In the genomic region with DNA sequence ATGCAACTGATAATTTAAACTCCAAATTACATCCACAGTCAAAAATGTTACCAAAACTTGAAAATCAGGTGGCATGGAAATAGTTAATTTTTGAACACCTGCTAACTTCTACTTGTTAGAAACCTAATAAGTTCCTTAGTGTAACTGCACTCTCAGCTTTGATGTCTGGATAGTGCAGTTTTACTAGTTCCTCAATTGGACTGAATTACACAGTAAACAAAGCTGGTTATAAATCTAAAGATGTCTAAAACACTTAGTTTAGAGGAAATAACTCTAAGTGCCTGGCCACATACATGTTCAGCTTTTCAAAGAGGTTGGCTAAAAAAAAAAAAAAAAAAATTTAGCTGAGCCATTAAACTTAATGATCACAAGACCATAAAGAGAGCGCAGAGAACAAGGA, we compare ENCODE assay signal across 20 mouse cellular contexts.
"Had no signal": no experiment of that assay in that cellular context is flagged by ENCODE, and none has a peak within 500 bp of the region (broad histone marks: within the 10 kb centered on the region; RNA-seq: fewer than 3 reads in every experiment).

No protein-coding gene starts in this region.

- H3K27me3 ChIP-seq: intestine, embryonic 15.5 days; limb, embryonic 12.5 days; limb, embryonic 15.5 days; midbrain, embryonic 12.5 days; midbrain, embryonic 15.5 days; stomach, embryonic 15.5 days had no signal

- H3K4me1 ChIP-seq: intestine, embryonic 15.5 days; limb, embryonic 15.5 days; midbrain, embryonic 12.5 days; stomach, embryonic 15.5 days had no signal

- H3K4me2 ChIP-seq: intestine, embryonic 15.5 days; limb, embryonic 12.5 days; limb, embryonic 15.5 days; liver, embryonic 11.5 days; lung, embryonic 14.5 days; midbrain, embryonic 12.5 days; midbrain, embryonic 15.5 days; stomach, embryonic 15.5 days had no signal

- H3K4me3 ChIP-seq: intestine, embryonic 15.5 days; left cerebral cortex, adult 2 months; limb, embryonic 12.5 days; limb, embryonic 15.5 days; midbrain, embryonic 12.5 days; midbrain, embryonic 15.5 days; stomach, embryonic 15.5 days had no signal

- DNase-seq: kidney, adult 11 months; kidney, adult 8-10 months; kidney, postnatal 10 days; kidney, postnatal 4 days; layer of hippocampus, adult 9-11 months; liver, postnatal 0 days; lung, embryonic 14.5 days; lung, postnatal 36 days; thymus, adult 18-20 months; thymus, postnatal 36 days had no signal

- ATAC-seq: intestine, embryonic 15.5 days; liver, postnatal 0 days; lung, postnatal 0 days; midbrain, embryonic 15.5 days had no signal

- H3K9me3 ChIP-seq: intestine, embryonic 15.5 days; limb, embryonic 12.5 days; limb, embryonic 15.5 days; midbrain, embryonic 12.5 days; midbrain, embryonic 15.5 days; stomach, embryonic 15.5 days had no signal

- H3K36me3 ChIP-seq: intestine, embryonic 15.5 days; limb, embryonic 15.5 days; midbrain, embryonic 12.5 days; midbrain, embryonic 15.5 days; stomach, embryonic 15.5 days had no signal

- H3K9ac ChIP-seq: intestine, embryonic 15.5 days; limb, embryonic 12.5 days; limb, embryonic 15.5 days; liver, embryonic 14.5 days; liver, postnatal 0 days; lung, embryonic 14.5 days; midbrain, embryonic 12.5 days; midbrain, embryonic 15.5 days; stomach, embryonic 15.5 days had no signal

- H3K27ac ChIP-seq: intestine, embryonic 15.5 days; left cerebral cortex, adult 2 months; limb, embryonic 12.5 days; limb, embryonic 15.5 days; liver, embryonic 14.5 days; midbrain, embryonic 12.5 days; midbrain, embryonic 15.5 days; stomach, embryonic 15.5 days had no signal
